Mouse (Mus musculus) liver, adult 2 months (tissue): ENCODE measurements around the gene Olfr56.

Experiments
- CTCF ChIP-seq: fragments of 200-500 bp; IDR thresholded peaks from 2 replicates; pipeline ENCODE4 v1.5.1; 2011; ENCODE audit warnings: low read depth, low read length, control low read depth
- POLR2A ChIP-seq: fragments of 200-500 bp; IDR thresholded peaks from 2 replicates; pipeline ENCODE4 v1.6.1; 2011; ENCODE audit warnings: low read length, control low read depth; ENCODE audit not compliant: insufficient read depth; ENCODE audit errors: extremely low read depth

DNA sequence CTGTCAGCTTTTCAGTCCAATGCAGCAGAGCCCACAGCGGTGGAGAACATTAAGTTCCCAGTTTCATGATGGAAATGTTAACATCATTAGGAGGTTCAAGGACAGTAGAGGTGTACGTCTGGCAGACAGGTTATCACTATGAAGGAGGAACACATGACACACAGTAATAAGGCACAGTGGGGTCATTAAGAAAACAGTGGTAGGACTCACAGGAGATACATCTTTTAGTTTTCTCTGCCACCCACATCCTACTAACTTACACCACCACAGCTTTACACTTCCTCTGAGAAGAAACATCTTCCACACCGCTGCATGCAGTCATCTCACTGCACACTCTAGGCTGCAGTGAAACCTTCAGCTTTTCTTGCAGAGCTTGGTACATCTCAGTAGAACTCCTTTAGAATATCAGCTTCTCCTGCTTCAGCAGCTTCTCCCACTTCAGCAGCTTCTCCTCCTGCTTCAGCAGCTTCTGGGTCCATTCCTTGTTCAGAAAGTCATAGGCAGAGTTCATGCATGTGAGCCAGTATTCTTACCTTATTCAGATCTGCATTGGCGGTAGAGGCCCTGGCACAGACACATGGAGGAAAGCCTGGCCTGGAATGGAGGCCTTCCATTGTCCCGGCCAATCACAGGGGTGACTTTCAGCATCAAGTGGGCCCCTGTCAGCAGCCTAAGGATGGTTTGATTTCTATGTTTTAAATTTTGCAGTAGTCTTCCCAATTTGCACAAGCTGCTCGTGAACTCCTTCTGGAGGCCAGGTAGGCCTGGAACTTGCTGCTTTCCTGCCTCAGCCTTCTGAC, 115.4 kb downstream of the Olfr56 start:
- no peak for TF ChIP-seq CTCF
- no peak for TF ChIP-seq POLR2A
